Mouse (Mus musculus) adrenal gland, adult (tissue): ENCODE measurements at regions not wholly inside any gene's neighbourhood (a gene's known extent, or its start where the extent isn't known, plus 50 kb on each side); places are given as distances from the start of the nearest gene placed in this dataset.
A peak's percentile ranks its signal among the peaks of the same experiment; 100 is the strongest.
"Not testable (repeated sequence)": the region's sequence is repeated elsewhere in the genome, so short reads cannot be mapped to it uniquely, and the experiment has no call there.

Experiments
- DNase-seq, 2 experiments: peaks; one replicate each; pipeline ENCODE4 v3.0.0; 2022 to 2023; ENCODE audit warnings: low spot score in 1 of 2; ENCODE audit not compliant: inconsistent age in 2 of 2

GRCm38 (mm10) chr8:71823655-71824622 is 57.9 kb upstream of the Zfp709 start:
- DNase-seq, result not testable (repeated sequence)

DNA sequence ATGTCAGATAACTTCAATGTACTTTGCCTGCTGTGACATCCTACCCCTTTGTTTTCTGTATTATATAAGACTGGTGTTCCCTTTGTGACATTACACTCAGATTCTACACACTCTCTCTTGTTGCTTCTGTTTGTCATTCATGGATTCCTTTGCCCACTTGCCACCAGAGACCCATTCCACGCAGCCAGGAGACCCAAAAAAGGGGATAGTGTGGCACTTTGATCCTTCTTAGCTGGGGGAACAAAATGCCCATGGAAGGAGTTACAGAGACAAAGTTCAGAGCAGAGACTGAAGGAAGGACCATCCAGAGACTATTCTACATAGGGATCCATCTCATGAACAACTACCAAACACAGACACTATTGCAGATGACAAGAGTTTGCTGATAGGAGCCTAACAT is 59.1 kb upstream of the Zfp709 start:
- DNase-seq, result peak in 1 of 2 experiments; percentile 10

GRCm38 (mm10) chr8:71819936-71820335 is 61.9 kb upstream of the Zfp709 start:
- DNase-seq, result not testable (repeated sequence)

- DNase-seq, result peak in 1 of 2 experiments; percentile 16
These were observed 62.4 kb upstream of the Zfp709 start for GRCm38 (mm10) chr8:71819381-71819780.

- peak in 1 of 2 experiments; percentile 13 for DNase-seq
These were observed 65.4 kb upstream of the Zfp709 start for GRCm38 (mm10) chr8:71816272-71817034.

GRCm38 (mm10) chr8:71815813-71816212 is 66.0 kb upstream of the Zfp709 start:
- DNase-seq, result peak in 1 of 2 experiments; percentile 15

DNA sequence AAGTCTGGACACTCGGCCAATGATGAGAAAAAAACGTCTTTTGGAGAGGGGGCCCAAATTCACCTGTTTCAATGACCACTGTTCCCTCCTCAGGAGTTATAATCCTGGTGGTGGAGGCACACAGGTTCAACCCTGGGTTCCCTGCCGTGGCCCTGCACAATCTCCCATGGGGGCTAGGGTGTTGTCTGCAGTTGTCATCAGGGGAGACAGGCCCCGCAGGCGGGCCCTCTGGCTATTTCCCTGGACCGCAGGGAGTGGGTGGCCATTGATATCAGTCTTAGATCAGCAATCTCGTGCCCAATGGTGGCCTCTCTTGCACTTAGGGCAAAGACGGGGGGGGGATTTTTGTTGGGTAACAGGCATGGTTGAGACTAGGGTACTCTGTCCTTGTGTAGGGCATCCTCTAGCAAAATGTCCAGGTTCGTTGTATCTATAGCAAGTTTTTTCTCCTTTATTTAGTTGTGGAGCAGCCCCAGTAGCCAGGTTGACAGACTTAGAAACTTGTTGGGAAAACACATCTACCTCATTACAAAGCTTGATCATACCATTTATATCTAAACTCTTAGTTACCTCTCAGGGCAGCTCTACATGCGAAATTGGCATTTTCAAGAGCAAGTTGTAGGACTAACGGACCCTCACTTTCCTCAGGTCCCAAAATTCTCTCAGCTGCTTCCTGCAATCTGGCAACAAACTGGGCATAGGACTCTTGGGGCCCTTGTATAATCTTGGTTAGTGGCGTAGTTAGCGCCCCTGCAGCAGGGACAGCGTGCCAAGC is 66.9 kb upstream of the Zfp709 start:
- peak in 1 of 2 experiments; percentile 19 for DNase-seq

GRCm38 (mm10) chr8:71813889-71814288 is 67.9 kb upstream of the Zfp709 start:
- peak in 1 of 2 experiments; percentile 16 for DNase-seq

DNA sequence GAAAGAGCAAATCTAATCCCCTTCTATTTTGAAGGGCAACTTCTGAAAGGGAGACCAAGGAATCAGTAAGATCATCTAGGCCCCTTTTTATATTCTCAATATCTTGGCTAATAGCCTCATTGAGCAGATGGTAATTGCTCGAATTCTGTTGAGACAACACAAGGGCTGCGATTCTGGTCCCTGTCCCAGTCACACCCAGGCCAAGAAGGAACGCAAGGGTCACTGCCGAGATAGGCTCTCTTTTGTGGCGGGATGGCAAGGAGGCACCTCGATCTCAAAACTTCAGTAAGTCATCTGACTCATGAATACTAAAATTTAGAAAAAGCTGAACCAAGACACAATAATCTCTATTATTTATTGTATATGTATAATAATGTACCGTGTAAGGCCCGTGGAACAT is 68.6 kb upstream of the Zfp709 start:
- peak in 1 of 2 experiments; percentile 17 for DNase-seq

DNA sequence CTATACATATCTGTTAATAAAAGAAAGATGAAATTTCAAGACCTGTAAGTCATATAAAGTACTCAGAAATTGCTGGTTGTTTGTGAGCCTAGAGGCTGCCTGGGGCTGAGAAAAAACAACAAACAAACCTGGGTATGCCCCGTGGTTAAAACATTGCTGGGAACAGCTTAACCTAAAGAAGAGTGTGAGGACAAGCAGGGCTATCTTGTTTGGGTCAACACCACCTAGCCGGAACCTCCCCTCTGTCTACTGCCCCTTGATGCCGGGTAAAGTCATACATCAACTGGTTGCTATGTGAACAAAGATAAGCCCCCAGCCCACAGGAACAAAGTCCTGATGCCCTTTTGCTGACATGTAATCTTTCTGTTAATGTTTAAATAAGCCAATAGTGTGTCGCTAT is 74.0 kb upstream of the Zfp709 start:
- DNase-seq, result peak in 1 of 2 experiments; percentile 12

DNA sequence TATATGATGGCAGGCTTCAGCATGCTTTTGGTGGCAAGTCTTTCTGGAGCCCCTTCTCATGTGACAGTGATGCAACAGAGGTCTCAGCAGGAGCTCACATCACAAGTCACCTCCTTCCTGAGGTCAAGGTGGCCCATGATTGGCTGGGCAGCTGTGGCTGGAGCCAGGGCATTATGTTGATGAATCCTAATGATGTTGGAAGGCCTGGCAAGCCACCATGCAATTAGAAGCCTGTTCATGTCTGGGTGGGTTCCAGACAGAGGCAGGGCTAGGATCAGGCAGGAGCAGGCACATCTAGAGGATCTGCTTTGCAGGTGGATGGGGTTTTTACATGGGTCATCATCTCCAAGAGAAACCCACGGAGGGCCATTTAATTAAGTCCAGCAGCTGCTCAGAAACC is 77.2 kb upstream of the Zfp709 start:
- DNase-seq, result peak in 1 of 2 experiments; percentile 25

DNA sequence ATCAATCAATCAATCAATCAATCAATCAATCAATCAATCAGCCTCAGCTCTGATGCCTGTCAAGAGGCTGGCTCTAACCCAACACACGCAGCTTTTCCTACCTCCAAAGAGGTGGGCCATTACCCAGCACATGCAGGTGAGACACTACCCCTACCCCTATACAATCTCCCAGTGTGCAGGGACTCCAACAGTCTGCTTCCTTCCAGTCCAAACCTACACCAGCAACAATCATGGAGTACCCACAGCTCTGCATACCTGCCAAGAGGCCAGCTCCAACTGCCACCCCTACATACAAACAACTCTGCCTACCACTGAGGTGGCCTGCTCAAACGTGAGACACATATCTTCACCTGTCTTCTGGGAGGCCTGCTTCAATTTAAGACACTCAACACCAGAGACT is 76.7 kb upstream of the Fcho1 start:
- DNase-seq, result peak in 1 of 2 experiments; percentile 20

- peak; percentile 34 to 81 for DNase-seq
These were observed 63.5 kb upstream of the Fcho1 start for GRCm38 (mm10) chr8:71789031-71789460.

DNA sequence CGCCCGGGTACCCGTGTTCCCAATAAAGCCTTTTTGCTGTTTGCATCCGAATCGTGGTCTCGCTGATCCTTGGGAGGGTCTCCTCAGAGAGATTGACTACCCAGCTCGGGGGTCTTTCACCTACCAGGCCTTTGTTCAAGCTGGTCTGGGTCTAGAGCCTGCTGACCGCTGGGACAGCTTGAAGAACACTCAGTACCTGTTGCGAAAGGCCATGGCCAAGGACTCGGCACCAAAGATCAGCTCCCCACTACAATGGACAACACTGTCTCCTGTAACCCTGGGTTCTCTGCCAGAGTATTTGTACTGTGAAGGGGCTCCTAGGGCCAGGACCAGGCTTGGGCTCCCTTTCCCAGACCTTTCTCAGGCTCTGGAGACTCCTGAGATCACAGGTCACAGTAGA is 55.1 kb upstream of the Fcho1 start:
- DNase-seq, result not testable (repeated sequence)

DNA sequence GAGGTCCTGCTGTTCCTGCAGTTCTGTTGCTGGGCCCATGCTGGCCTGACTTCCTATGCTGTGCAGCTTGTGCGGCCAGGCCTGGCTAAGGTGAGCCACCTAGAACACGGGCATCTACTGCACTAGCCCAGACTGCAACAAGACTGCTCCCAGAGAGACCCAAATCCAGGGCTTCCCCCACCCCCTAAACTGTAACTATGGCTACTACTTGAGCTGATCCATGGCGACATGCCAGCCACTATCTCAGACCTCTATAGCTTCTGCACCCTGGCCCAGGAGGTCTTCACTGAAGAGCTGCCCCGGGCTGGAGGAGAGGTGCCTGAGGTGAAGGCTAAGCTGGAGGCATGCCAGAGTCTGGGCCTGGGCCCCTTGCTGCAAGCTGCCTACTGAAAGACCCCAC is 54.3 kb upstream of the Fcho1 start:
- DNase-seq, result not testable (repeated sequence)

DNA sequence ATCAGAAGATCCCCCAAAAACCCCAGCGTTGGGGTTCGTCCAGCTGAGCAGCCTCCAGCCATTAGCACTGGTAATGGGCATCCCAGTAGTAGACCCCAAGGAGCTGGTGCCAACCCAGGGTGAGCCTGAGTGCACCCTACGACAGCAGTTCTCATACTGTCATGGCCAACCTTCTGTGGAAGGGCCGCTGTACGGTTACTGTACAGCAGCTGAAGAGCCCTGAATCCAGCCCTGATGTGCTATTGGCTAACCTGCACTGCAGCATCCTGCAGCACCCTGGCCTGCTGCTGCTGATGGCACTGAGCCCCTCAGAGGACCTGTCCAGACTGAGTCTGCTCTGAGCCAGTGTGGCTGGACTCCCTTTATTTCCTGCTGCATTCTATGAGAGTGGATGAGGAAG is 53.9 kb upstream of the Fcho1 start:
- not testable (repeated sequence) for DNase-seq

GRCm38 (mm10) chr8:71778916-71779315 is 53.4 kb upstream of the Fcho1 start:
- no peak for DNase-seq
